Mouse (Mus musculus) E14TG2a.4 (cell line): ENCODE results near the gene Tanc2.

Experiments used
- H3K27me3 ChIP-seq: 2 replicates; pipeline ENCODE4 v1.6.1; 2014; ENCODE audit warnings: low read length, control low read depth; ENCODE audit not compliant: insufficient read depth
- H3K36me3 ChIP-seq: 2 replicates; pipeline ENCODE4 v1.6.1; 2014; ENCODE audit warnings: low read length, control low read depth; ENCODE audit not compliant: insufficient read depth
- H3K4me1 ChIP-seq: replicated peaks from 2 replicates; pipeline ENCODE4 v1.6.1; 2014; ENCODE audit warnings: low read depth, low read length, control low read depth
- H3K4me3 ChIP-seq: replicated peaks from 2 replicates; pipeline ENCODE4 v1.5.1; 2014; ENCODE audit warnings: mild to moderate bottlenecking, low read length
- H3K9me3 ChIP-seq: 2 replicates; pipeline ENCODE4 v1.6.1; 2014; ENCODE audit warnings: low read length, control low read depth
- CTCF ChIP-seq: conservative IDR thresholded peaks from 2 replicates; pipeline ENCODE4 v1.5.1; 2014; ENCODE audit warnings: low read length
- NANOG ChIP-seq: IDR thresholded peaks from 2 replicates; pipeline ENCODE4 v1.6.1; 2014; ENCODE audit warnings: borderline replicate concordance, low read length, mixed read lengths
- POU5F1 ChIP-seq: IDR thresholded peaks from 2 replicates; pipeline ENCODE4 v1.6.1; 2014; ENCODE audit warnings: low read length, borderline replicate concordance

Tanc2 gene

DNA sequence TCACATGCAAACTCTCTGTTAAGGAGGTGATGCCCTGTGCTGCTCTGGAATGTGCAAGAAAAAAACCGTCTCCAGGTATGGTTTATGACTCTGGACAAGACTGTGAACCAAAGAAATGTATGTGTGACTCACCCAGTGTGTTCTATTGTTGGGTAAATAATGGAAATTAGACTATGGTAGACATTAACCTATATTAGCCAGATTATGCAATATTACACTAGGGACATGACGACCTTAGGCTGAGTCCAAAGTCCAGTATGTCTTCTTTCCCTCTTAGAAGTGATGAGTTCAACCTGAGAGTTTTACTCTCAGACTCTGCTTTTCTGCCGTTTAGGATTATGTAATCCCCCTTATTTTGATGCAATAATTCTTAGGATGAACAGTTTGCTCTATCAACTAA, 7.8 kb upstream of the Tanc2 start:
- Histone ChIP-seq H3K4me3 (no peak overlapping the region), H3K36me3 (no peaks in the 10 kb centered on the region), H3K9me3 (peaks cover 9% of the 10 kb centered on the region; the same call in 1 of the 2 replicates), H3K27me3 (0 out of 2 replicates have a peak, but pooled peaks cover 3% of the 10 kb centered on the region), H3K4me1 (no peaks in the 10 kb centered on the region)
- TF ChIP-seq NANOG, result no peak
- no peak for TF ChIP-seq POU5F1
- no peak for TF ChIP-seq CTCF

DNA sequence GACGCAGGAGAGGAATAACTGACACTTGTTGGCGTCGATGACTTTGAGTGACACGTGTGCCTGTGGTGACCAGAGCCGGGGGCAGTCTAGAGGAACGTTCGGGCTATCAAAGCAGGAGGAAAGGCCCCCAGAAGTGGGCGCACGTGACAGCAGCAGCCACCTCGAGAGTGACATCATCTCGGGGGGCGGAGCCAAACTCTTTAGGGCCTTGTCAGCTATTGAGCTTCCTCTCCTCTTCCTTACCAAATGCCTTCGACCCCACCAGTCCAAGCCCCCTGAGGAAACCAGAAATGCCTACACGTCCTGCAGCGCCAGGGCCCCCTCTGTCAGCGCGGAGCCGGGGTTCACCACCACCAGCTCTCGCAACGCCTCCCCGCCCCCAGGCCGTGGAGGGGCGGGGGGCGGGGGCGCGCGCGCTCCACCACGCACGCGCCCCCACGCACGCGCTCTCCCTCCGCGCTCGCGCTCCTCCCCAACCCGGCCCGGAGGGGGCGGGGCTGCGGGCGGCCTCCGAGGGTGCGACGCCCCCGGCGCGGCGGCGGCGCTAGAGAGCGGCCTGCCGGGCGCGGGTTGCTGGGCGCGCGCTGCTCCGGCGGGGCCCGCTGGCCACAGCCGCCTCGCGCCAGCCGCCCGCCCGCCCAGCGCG, 432 bp upstream of the Tanc2 start:
- peaks cover 28% of the 10 kb centered on the region for H3K27me3 ChIP-seq
- TF ChIP-seq NANOG (no peak), CTCF (no peak), POU5F1 (no peak)
- H3K4me3 ChIP-seq, result peak overlapping the region; percentile 86
- H3K36me3 ChIP-seq, result no peaks in the 10 kb centered on the region
- peaks cover 10% of the 10 kb centered on the region for H3K4me1 ChIP-seq
- H3K9me3 ChIP-seq, result no peaks in the 10 kb centered on the region

DNA sequence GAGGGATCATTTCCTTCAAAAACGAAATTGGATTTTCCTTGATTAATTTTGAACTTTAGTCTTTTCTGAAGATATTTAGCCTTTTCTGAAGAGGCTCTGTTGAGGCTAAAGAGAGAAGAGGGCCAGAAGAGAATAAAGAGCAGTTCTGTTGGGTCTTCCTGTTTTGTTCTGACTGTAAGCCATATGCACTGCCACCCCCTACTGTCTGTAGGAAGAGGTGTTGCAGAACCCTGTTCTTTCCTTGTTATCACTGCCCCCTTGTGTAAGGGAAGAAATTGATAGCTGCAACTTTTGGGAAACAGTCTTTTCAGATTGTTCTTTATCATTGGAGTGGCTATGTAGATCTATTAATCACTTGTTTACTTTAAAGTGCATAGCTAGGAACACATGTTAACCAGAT, 2.1 kb downstream of the Tanc2 start:
- H3K4me3 ChIP-seq, result no peak overlapping the region
- no peaks in the 10 kb centered on the region for H3K36me3 ChIP-seq
- no peaks in the 10 kb centered on the region for H3K9me3 ChIP-seq
- TF ChIP-seq CTCF (peak; percentile 49), NANOG (no peak), POU5F1 (no peak)
- H3K27me3 ChIP-seq, result peaks cover 25% of the 10 kb centered on the region
- peaks cover 10% of the 10 kb centered on the region for H3K4me1 ChIP-seq

DNA sequence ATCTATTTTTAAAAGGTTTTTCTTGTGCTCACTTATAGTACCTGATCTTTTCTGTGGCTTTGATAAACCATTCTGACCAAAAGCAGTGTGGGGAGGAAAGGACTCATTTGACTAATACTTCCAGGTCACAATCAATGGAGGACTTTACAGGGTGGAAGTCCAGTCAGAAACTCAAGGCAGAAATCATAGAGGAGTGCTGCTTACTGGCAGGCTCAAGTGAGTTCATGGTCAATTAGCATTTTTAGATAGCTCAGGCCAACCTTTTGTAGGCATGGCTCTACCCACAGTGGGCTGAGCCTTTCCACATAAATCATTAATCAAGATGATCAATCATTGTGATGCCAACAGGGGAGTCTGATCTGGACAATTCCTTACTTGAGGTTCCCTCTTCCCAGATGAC, 12.4 kb downstream of the Tanc2 start:
- TF ChIP-seq NANOG, result no peak
- TF ChIP-seq POU5F1, result no peak
- no peak for TF ChIP-seq CTCF
- Histone ChIP-seq H3K9me3 (no peaks in the 10 kb centered on the region), H3K4me3 (no peak overlapping the region), H3K36me3 (no peaks in the 10 kb centered on the region), H3K4me1 (no peaks in the 10 kb centered on the region), H3K27me3 (no peaks in the 10 kb centered on the region)

DNA sequence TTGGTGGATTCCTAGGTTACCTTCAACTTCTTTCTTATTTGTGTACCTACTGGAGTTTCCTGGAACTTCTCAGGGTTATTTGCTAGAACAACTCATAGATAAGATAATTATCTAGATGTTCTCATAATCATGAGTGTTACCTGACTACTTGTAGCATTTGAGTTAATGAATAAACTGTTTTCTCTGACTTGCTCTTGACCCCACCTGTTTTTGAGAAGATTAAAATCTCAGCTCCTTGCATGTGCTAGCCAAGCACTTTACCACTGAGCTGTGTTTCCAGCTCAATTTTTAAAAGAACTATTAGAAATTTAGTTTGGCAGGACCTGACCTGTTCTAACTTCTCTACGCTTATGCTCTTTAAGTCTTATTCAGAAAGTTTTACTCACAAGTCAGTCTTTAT, 36.4 kb downstream of the Tanc2 start:
- Histone ChIP-seq H3K4me1 (no peaks in the 10 kb centered on the region), H3K9me3 (no peaks in the 10 kb centered on the region), H3K36me3 (no peaks in the 10 kb centered on the region), H3K27me3 (no peaks in the 10 kb centered on the region), H3K4me3 (no peak overlapping the region)
- TF ChIP-seq NANOG, result no peak
- no peak for TF ChIP-seq POU5F1

DNA sequence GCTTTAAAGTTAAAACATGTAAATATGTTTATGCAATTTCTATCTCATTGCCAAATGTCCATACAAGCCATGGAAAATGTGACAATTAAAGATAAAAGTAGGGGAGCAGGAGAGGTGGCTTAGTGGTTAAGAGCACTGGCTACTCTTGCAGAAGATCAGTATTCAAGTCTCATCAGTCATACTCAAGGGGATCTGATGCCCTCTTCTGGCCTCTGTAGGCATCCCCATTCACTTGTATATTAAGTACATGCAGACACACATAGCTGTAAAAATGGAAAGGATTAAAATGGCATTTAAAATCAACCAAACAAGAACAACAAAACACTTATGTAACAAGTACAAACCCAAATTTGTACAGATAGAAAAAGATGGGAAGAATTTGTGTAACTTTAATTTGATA, 54.2 kb downstream of the Tanc2 start:
- no peaks in the 10 kb centered on the region for H3K9me3 ChIP-seq
- H3K4me3 ChIP-seq, result no peak overlapping the region
- H3K36me3 ChIP-seq, result no peaks in the 10 kb centered on the region
- H3K27me3 ChIP-seq, result no peaks in the 10 kb centered on the region
- TF ChIP-seq CTCF (no peak), POU5F1 (no peak), NANOG (no peak)
- H3K4me1 ChIP-seq, result no peaks in the 10 kb centered on the region

DNA sequence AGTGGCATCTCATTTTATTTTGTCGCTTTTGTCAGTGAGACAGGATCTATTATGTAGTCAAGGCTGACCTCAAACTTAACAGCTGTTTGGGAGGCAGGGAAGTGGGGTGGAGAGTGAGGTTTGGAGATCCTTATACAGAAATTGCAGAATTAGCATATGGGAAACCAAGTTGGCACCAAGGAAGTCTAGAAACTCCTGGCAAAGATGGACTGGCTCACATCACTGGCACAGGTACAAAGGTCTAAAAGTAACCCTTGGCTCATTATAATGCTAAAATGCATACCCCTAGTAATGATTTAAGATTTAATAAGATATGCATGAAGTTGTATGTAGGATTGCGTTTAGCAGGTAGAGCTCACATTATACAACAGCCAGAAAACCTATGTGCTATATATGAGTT, 58.2 kb downstream of the Tanc2 start:
- no peaks in the 10 kb centered on the region for H3K27me3 ChIP-seq
- H3K4me1 ChIP-seq, result no peaks in the 10 kb centered on the region
- TF ChIP-seq CTCF, result no peak
- TF ChIP-seq NANOG, result no peak
- no peak for TF ChIP-seq POU5F1
- no peaks in the 10 kb centered on the region for H3K36me3 ChIP-seq
- H3K9me3 ChIP-seq, result no peaks in the 10 kb centered on the region
- H3K4me3 ChIP-seq, result no peak overlapping the region

DNA sequence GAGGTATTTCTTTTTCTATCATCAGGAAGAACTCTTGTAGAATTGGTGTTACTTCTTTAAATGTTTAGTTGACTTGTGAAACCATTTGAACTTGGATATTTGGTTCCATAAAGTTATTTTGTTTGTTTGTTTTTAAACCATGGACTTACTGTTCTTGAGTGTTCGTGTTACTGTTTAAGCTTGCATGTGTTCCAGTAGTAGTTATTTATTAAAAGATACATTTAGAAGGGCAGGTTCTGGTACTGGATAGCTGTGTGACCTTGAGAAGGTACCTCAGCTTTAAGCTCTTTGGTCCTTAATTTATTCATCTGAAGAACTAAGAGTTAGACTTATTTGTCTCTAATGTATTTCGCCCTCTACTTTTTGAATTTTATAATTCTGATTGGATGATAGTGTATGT, 64.8 kb downstream of the Tanc2 start:
- Histone ChIP-seq H3K27me3 (no peaks in the 10 kb centered on the region), H3K36me3 (no peaks in the 10 kb centered on the region), H3K9me3 (no peaks in the 10 kb centered on the region), H3K4me1 (no peaks in the 10 kb centered on the region), H3K4me3 (no peak overlapping the region)
- TF ChIP-seq POU5F1, result no peak
- no peak for TF ChIP-seq NANOG
- TF ChIP-seq CTCF, result no peak

DNA sequence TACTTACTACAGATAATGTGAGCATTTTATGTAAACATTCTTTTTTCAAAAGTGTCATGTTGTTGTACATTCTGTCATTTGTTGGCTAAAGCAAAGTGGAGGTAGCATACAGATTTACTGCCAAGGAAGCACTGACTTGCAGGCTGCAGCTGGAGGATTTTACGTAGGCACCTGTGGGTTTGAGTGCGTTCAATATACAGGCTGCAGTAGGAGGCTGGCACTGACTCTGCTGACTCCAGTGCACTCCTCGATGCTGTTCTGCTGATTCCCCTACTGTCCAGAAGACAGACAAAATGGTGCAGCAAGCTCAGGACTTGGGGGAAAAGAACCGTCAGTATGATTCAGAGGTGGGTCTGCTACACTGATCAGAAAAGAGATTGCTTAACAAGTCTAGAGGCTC, 65.5 kb downstream of the Tanc2 start:
- H3K36me3 ChIP-seq, result no peaks in the 10 kb centered on the region
- no peak for TF ChIP-seq NANOG

More for the DNA sequence above, 65.5 kb downstream of the Tanc2 start:
- Histone ChIP-seq H3K27me3 (no peaks in the 10 kb centered on the region), H3K4me1 (no peaks in the 10 kb centered on the region), H3K4me3 (no peak overlapping the region), H3K9me3 (no peaks in the 10 kb centered on the region)
